Mouse (Mus musculus): ENCODE results near the gene Spata17. TPM values are rescaled to one million over a fixed set of nuclear protein-coding genes. Genes with fewer than 3 reads are reported as not detected.

Gene Spata17
- polyA plus RNA-seq, 1 experiment from 2014 or later, result 0.72 TPM

GRCm38 (mm10) chr1:187175991-187176390 lies 39.3 kb downstream of the Spata17 start:
- no peaks in the 10 kb centered on the region for H3K36me3 ChIP-seq
- H3K27ac ChIP-seq (ENCODE audit: poor library complexity, severe bottlenecking), result no peak overlapping the region
- 89% methylated on average over 1 of the region's 1 CpGs for WGBS
- H3K27me3 ChIP-seq (replicated peaks), result no peaks in the 10 kb centered on the region
- H3K4me2 ChIP-seq, result no peak overlapping the region
- no peak overlapping the region for H3K9ac ChIP-seq
- ATAC-seq (ENCODE audit: insufficient number of reproducible peaks, low FRiP score), result no peak
- no peaks in the 10 kb centered on the region for H3K9me3 ChIP-seq (replicated peaks)
- H3K4me1 ChIP-seq (replicated peaks), result peaks cover 5% of the 10 kb centered on the region
- no peak overlapping the region for H3K4me3 ChIP-seq

DNA sequence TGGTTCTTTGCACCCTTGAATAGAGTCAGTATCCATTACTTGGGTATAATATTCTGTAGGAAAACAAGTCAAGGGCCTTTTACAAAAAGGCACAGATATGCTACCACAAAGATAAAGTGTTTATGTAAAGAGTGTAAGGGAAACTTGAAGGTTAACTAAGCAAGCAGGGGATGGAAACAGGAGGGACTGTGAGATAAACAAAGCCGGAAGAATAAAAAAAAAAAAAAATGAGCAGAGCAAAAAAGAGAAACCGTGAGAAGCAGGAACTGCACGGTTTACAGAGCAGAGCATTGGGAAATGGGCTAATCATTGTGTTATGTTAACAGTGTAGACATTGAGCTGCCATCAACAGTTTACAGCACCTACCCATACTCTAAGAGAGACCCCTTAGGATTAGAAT lies 44.9 kb downstream of the Spata17 start:
- H3K36me3 ChIP-seq, result no peaks in the 10 kb centered on the region
- H3K9ac ChIP-seq, result no peak overlapping the region
- H3K27ac ChIP-seq (ENCODE audit: poor library complexity, severe bottlenecking), result no peak overlapping the region
- no peaks in the 10 kb centered on the region for H3K9me3 ChIP-seq (replicated peaks)
- 56% methylated on average over 3 of the region's 3 CpGs for WGBS
- no peak overlapping the region for H3K4me2 ChIP-seq
- no peaks in the 10 kb centered on the region for H3K27me3 ChIP-seq (replicated peaks)
- no peak for ATAC-seq (ENCODE audit: insufficient number of reproducible peaks, low FRiP score)
- no peak overlapping the region for H3K4me3 ChIP-seq
- H3K4me1 ChIP-seq (replicated peaks), result no peaks in the 10 kb centered on the region

- no peaks in the 10 kb centered on the region for H3K4me1 ChIP-seq (replicated peaks)
- WGBS, result 75% methylated on average over 7 of the region's 7 CpGs
- no peak overlapping the region for H3K4me3 ChIP-seq
- H3K27me3 ChIP-seq (replicated peaks), result no peaks in the 10 kb centered on the region
- no peak overlapping the region for H3K4me2 ChIP-seq
- no peaks in the 10 kb centered on the region for H3K9me3 ChIP-seq (replicated peaks)
- ATAC-seq (ENCODE audit: insufficient number of reproducible peaks, low FRiP score), result no peak
- no peak overlapping the region for H3K9ac ChIP-seq
- no peaks in the 10 kb centered on the region for H3K36me3 ChIP-seq
- no peak overlapping the region for H3K27ac ChIP-seq (ENCODE audit: poor library complexity, severe bottlenecking)
Observed at GRCm38 (mm10) chr1:187169646-187170045, 45.6 kb downstream of the Spata17 start.

- H3K36me3 ChIP-seq, result no peaks in the 10 kb centered on the region
- H3K27ac ChIP-seq (ENCODE audit: poor library complexity, severe bottlenecking), result no peak overlapping the region
- no peak overlapping the region for H3K9ac ChIP-seq
- no peaks in the 10 kb centered on the region for H3K4me1 ChIP-seq (replicated peaks)
- H3K27me3 ChIP-seq (replicated peaks), result no peaks in the 10 kb centered on the region
- H3K4me2 ChIP-seq, result no peak overlapping the region
- peaks cover 7% of the 10 kb centered on the region for H3K9me3 ChIP-seq (replicated peaks)
- no peak overlapping the region for H3K4me3 ChIP-seq
- ATAC-seq (ENCODE audit: insufficient number of reproducible peaks, low FRiP score), result no peak
Observed at GRCm38 (mm10) chr1:187163571-187163970, 51.7 kb downstream of the Spata17 start.

GRCm38 (mm10) chr1:187155658-187156057 lies 59.6 kb downstream of the Spata17 start:
- no peaks in the 10 kb centered on the region for H3K4me1 ChIP-seq (replicated peaks)
- H3K4me2 ChIP-seq, result no peak overlapping the region
- no peak overlapping the region for H3K9ac ChIP-seq
- H3K27me3 ChIP-seq (replicated peaks), result no peaks in the 10 kb centered on the region
- H3K9me3 ChIP-seq (replicated peaks), result peaks cover 7% of the 10 kb centered on the region
- H3K4me3 ChIP-seq, result no peak overlapping the region
- ATAC-seq (ENCODE audit: insufficient number of reproducible peaks, low FRiP score), result no peak
- no peak overlapping the region for H3K27ac ChIP-seq (ENCODE audit: poor library complexity, severe bottlenecking)
- no peaks in the 10 kb centered on the region for H3K36me3 ChIP-seq

DNA sequence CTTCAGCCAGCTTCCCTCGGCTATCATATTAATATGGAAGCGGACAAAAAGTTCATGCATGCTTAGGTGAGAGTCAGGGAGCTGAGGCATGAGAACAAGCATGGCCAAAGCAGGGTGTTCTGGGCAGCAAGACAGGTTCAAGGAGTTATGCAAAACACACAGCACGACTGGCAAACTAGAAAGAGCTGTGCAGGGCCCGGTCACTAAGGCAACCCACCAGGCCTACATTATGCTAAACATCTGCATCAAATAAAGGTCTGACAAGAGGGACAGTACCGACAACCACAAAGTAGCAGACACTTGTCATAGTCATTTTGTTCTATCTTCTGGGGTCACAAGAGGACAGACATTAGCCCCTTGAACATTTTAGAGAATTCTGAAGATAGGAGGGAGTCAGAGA lies 61.6 kb downstream of the Spata17 start:
- Histone ChIP-seq H3K9ac (no peak overlapping the region), H3K4me1 (replicated peaks) (no peaks in the 10 kb centered on the region), H3K4me2 (no peak overlapping the region), H3K27ac (ENCODE audit: poor library complexity, severe bottlenecking) (no peak overlapping the region), H3K4me3 (no peak overlapping the region), H3K9me3 (replicated peaks) (no peaks in the 10 kb centered on the region), H3K27me3 (replicated peaks) (no peaks in the 10 kb centered on the region), H3K36me3 (no peaks in the 10 kb centered on the region)
- no peak for ATAC-seq (ENCODE audit: insufficient number of reproducible peaks, low FRiP score)
- WGBS, result 65% methylated on average over 5 of the region's 5 CpGs

DNA sequence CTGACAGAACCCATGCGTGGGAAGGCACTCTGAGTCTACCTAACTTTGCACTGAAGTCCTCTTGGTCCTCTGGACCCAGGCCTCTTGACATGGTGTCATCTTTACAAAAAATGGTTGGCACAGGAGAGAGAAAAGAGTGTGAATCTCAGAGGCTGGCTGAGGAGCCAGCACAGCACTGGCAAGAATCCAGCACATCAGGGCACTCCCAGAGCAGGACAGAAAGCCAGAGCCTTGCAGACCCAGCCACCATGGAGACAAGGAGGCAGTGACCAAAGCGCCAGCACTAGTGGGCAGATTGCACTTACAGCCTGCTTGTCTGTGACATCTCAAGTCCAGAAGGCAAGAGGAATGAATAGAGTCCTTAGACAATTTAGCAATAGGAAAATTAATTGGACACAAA lies 62.7 kb downstream of the Spata17 start:
- H3K4me3 ChIP-seq, result no peak overlapping the region
- no peak overlapping the region for H3K9ac ChIP-seq
- no peak overlapping the region for H3K27ac ChIP-seq (ENCODE audit: poor library complexity, severe bottlenecking)
- no peaks in the 10 kb centered on the region for H3K27me3 ChIP-seq (replicated peaks)
- ATAC-seq (ENCODE audit: insufficient number of reproducible peaks, low FRiP score), result no peak
- no peak overlapping the region for H3K4me2 ChIP-seq
- H3K9me3 ChIP-seq (replicated peaks), result no peaks in the 10 kb centered on the region
- no peaks in the 10 kb centered on the region for H3K36me3 ChIP-seq
- no peaks in the 10 kb centered on the region for H3K4me1 ChIP-seq (replicated peaks)
- 85% methylated on average over 2 of the region's 2 CpGs for whole genome bisulfite sequencing

- H3K4me2 ChIP-seq, result no peak overlapping the region
- no peak overlapping the region for H3K27ac ChIP-seq (ENCODE audit: poor library complexity, severe bottlenecking)
- WGBS, result 63% methylated on average over 8 of the region's 8 CpGs
- no peaks in the 10 kb centered on the region for H3K9me3 ChIP-seq (replicated peaks)
- H3K4me1 ChIP-seq (replicated peaks), result no peaks in the 10 kb centered on the region
- H3K36me3 ChIP-seq, result no peaks in the 10 kb centered on the region
- no peak overlapping the region for H3K9ac ChIP-seq
- H3K27me3 ChIP-seq (replicated peaks), result no peaks in the 10 kb centered on the region
- no peak for ATAC-seq (ENCODE audit: insufficient number of reproducible peaks, low FRiP score)
- H3K4me3 ChIP-seq, result no peak overlapping the region
Observed at GRCm38 (mm10) chr1:187142984-187143383, 72.3 kb downstream of the Spata17 start.

DNA sequence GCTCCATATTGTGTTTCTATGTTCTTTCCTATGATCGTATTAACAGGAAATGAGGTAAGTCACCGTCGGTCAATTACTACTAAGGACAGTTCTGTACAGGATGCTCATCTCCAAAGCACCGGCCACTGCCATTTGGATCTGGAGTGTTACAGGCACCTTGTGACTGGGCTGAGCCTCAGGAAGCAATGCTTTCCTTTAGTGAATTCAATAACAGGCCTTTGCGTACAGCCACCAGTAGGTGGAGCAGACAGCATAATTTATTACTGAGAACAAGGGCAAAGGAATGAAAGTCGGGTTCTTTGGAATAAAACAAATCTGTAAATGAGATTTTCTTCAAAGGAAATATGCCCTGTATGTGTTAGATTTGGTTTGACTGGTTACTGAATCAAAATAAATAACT lies 77.8 kb downstream of the Spata17 start:
- Histone ChIP-seq H3K36me3 (no peaks in the 10 kb centered on the region), H3K9ac (no peak overlapping the region), H3K4me3 (no peak overlapping the region), H3K27ac (ENCODE audit: poor library complexity, severe bottlenecking) (no peak overlapping the region), H3K9me3 (replicated peaks) (no peaks in the 10 kb centered on the region), H3K27me3 (replicated peaks) (no peaks in the 10 kb centered on the region), H3K4me2 (no peak overlapping the region), H3K4me1 (replicated peaks) (peaks cover 7% of the 10 kb centered on the region; the same call in 1 of the 2 replicates)
- WGBS, result 28% methylated on average over 6 of the region's 6 CpGs
- no peak for ATAC-seq (ENCODE audit: insufficient number of reproducible peaks, low FRiP score)

GRCm38 (mm10) chr1:187135887-187136286 lies 79.4 kb downstream of the Spata17 start:
- Histone ChIP-seq H3K27ac (ENCODE audit: poor library complexity, severe bottlenecking) (no peak overlapping the region), H3K36me3 (no peaks in the 10 kb centered on the region), H3K4me1 (replicated peaks) (peaks cover 7% of the 10 kb centered on the region; the same call in 1 of the 2 replicates), H3K4me2 (no peak overlapping the region), H3K27me3 (replicated peaks) (no peaks in the 10 kb centered on the region), H3K9ac (no peak overlapping the region), H3K4me3 (no peak overlapping the region), H3K9me3 (replicated peaks) (no peaks in the 10 kb centered on the region)
- 82% methylated on average over 6 of the region's 6 CpGs for WGBS
- ATAC-seq (ENCODE audit: insufficient number of reproducible peaks, low FRiP score), result no peak

- Histone ChIP-seq H3K27ac (ENCODE audit: poor library complexity, severe bottlenecking) (no peak overlapping the region), H3K4me2 (no peak overlapping the region), H3K4me3 (no peak overlapping the region), H3K4me1 (replicated peaks) (peaks cover 7% of the 10 kb centered on the region; the same call in 1 of the 2 replicates), H3K27me3 (replicated peaks) (no peaks in the 10 kb centered on the region), H3K9ac (no peak overlapping the region), H3K9me3 (replicated peaks) (no peaks in the 10 kb centered on the region), H3K36me3 (no peaks in the 10 kb centered on the region)
- WGBS, result 75% methylated on average over 6 of the region's 6 CpGs
- no peak for ATAC-seq (ENCODE audit: insufficient number of reproducible peaks, low FRiP score)
Observed at GRCm38 (mm10) chr1:187133841-187134240, 81.4 kb downstream of the Spata17 start.

- Histone ChIP-seq H3K4me3 (no peak overlapping the region), H3K9me3 (replicated peaks) (no peaks in the 10 kb centered on the region), H3K4me1 (replicated peaks) (peaks cover 7% of the 10 kb centered on the region; the same call in 1 of the 2 replicates), H3K27ac (ENCODE audit: poor library complexity, severe bottlenecking) (no peak overlapping the region), H3K36me3 (no peaks in the 10 kb centered on the region), H3K9ac (no peak overlapping the region), H3K27me3 (replicated peaks) (no peaks in the 10 kb centered on the region), H3K4me2 (no peak overlapping the region)
- ATAC-seq (ENCODE audit: insufficient number of reproducible peaks, low FRiP score), result no peak
- 86% methylated on average over 4 of the region's 4 CpGs for WGBS
Observed at GRCm38 (mm10) chr1:187132348-187132747, 82.9 kb downstream of the Spata17 start.
